Mouse (Mus musculus): Measurements from ENCODE around the gene Cmtm6.

- no peak for TF ChIP-seq TAL1 (IDR thresholded peaks at IDR 0.05; ENCODE audit: low read length)
- TF ChIP-seq GATA1 (IDR thresholded peaks at IDR 0.05; ENCODE audit: low read length): no peak
Measured at GRCm38 (mm10) chr9:114688953-114689407, 41.9 kb upstream of the Cmtm6 start.

Data from erythroblast, embryonic 14.5 days (primary cell).